Mouse (Mus musculus) sigmoid colon, adult 10 weeks (tissue): ENCODE measurements around the gene Fh1. TPM values are rescaled to one million over a fixed set of nuclear protein-coding genes. Genes with fewer than 3 reads are reported as not detected.

Experiments used
- polyA plus RNA-seq: library from polyadenylated mRNA; stranded (reverse); fragments of 350-450 nt; fragmentation: Illumina TruSeq; extraction: RNeasy Lipid Tissue Mini Kit (QIAGEN cat#74804); gene quantifications from one replicate; pipeline ENCODE4 v1.2.3, GENCODE M21; 2014; ENCODE audit warnings: low read depth, low replicate concordance

Gene Fh1
- 241 TPM for polyA plus RNA-seq

GRCm38 (mm10) chr1:175625257-175625879 lies at the start of gene Fh1:
Fh1 (minus strand) TSS chr1:175625635.

DNA sequence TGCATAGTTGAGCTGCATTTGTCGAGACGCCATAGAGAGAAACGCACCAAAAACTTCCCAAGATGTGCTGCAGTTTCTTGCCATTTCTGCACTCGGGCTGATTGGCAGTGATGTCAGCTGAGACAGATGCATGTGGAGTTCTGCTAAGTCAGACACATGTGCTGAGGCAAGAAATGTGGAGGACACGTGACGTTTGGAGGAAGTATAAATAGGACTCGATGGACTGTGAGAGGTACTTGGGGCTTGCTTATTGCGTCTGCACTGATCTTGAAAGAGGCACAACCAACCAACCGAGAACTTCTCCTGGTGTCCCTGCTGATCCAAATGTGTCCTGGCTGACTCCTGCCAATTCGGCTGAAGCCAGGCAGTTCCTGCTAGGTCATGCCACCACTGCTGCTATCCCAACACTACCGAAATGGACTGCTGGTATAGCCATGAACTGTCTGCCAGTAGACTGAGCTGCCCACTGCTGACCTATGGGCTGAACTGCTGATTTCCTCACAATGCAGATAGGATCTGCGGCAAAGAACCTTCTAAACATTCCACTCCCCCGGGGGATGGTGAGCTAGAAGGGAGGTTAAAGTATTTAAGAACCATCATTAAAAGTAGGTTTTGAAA lies 5.5 kb downstream of the Fh1 start, which contains the start of gene Kmo:
Gene Kmo, plus strand, starts transcription at position 568 of the 618 bp plus-strand sequence.

Other genes with a start within 250 kb of the Fh1 start
- 2.8 TPM for gene Rgs7, start 133.1 kb downstream of the Fh1 start, polyA plus RNA-seq
- gene Kmo, start 5.3 kb downstream of the Fh1 start, polyA plus RNA-seq: 4.1 TPM
- gene Opn3, start 67.1 kb upstream of the Fh1 start, polyA plus RNA-seq: 2.5 TPM
- 36.0 TPM for gene Chml, start 67.3 kb upstream of the Fh1 start, polyA plus RNA-seq
- not detected for gene Wdr64, start 73.0 kb upstream of the Fh1 start, polyA plus RNA-seq